Mouse (Mus musculus): Measurements from ENCODE around the gene Zfp592.

GRCm38 (mm10) chr7:81024651-81025050, 31.2 kb downstream of the Zfp592 start:
- TF ChIP-seq EP300 (IDR thresholded peaks at IDR 0.05; ENCODE audit: low read depth), result no peak
- no peak for TF ChIP-seq CTCF (IDR thresholded peaks at IDR 0.05; ENCODE audit: low read depth)
